Mouse (Mus musculus) layer of hippocampus, adult 2 months (tissue): ENCODE measurements around the gene Frmpd4. TPM values are rescaled to one million over a fixed set of nuclear protein-coding genes. Genes with fewer than 3 reads are reported as not detected.

Source experiments
- DNase-seq, 2 experiments: peaks; one replicate each; pipeline ENCODE4 v3.0.0; 2022; ENCODE audit warnings: low spot score in 2 of 2
- H3K27ac ChIP-seq: fragments of 200-600 bp; 2 replicates; pipeline ENCODE4 v1.8.1; 2022
- H3K4me3 ChIP-seq: fragments of 200-600 bp; 2 replicates; pipeline ENCODE4 v1.8.1; 2022; ENCODE audit warnings: mild to moderate bottlenecking
- CTCF ChIP-seq: fragments of 200-600 bp; conservative IDR thresholded peaks from 2 replicates; pipeline ENCODE4 v1.8.1; 2022; ENCODE audit warnings: antibody characterized with exemption, mild to moderate bottlenecking, moderate library complexity
- total RNA-seq, 2 experiments: library from RNA; stranded (reverse); gene quantifications; 2 replicates each; pipeline ENCODE4 v1.2.3; 2021

Gene Frmpd4
- total RNA-seq, 2 experiments from 2014 or later: 52.6 to 53.1 TPM

GRCm38 (mm10) chrX:168338212-168338611 is 238.8 kb downstream of the Frmpd4 start:
- H3K4me3 ChIP-seq: no peak overlapping the region
- DNase-seq: no peak
- H3K27ac ChIP-seq: no peak overlapping the region
- no peak for TF ChIP-seq CTCF

DNA sequence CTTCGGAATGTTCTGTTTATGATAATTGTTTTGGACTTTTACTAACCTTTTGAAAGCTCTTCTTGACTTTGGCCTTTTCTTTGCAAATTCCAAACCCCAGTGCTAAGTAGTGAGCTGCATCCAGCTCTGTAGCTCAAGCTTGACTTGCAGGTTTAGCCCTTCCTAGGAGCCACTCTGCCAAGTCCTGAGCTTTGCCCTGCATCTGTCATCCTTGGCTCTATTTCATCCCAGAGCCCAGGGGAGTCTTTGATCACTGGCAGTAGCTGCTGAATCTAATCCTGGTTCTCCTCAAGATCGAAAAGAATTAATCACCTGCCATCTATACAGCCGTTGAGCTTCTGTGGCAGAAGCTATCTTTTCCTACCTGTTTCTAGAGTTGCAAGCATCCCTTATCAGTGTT is 251.9 kb downstream of the Frmpd4 start:
- no peak for DNase-seq
- H3K27ac ChIP-seq: no peak overlapping the region
- TF ChIP-seq CTCF: no peak
- H3K4me3 ChIP-seq: no peak overlapping the region

GRCm38 (mm10) chrX:168312158-168312557 is 264.9 kb downstream of the Frmpd4 start:
- no peak for DNase-seq
- Histone ChIP-seq H3K27ac (no peak overlapping the region), H3K4me3 (no peak overlapping the region)
- no peak for TF ChIP-seq CTCF

- no peak for DNase-seq
- Histone ChIP-seq H3K27ac (no peak overlapping the region), H3K4me3 (no peak overlapping the region)
- TF ChIP-seq CTCF: peak; percentile 39
These were observed 266.9 kb downstream of the Frmpd4 start for GRCm38 (mm10) chrX:168310143-168310542.

DNA sequence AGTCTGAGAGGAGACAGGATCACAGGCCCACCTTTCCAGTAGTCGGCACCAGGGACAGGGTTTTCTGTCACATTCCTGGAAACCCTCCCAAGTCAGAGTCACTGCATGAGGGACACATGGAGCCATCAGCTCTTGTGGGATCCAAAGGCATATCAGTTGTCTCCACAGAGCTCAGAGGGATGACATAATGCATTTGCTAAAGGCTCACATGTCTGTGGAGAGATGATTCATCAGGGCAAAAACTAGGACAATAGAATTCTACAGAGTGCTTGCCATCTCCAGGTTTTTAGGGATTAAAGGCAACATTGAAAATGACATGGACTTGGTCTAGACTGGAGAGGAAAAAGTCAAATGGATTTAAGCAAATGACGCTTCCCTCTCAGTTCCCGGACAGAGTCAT is 284.5 kb downstream of the Frmpd4 start:
- no peak overlapping the region for H3K27ac ChIP-seq
- DNase-seq: no peak
- H3K4me3 ChIP-seq: no peak overlapping the region
- TF ChIP-seq CTCF: no peak

DNA sequence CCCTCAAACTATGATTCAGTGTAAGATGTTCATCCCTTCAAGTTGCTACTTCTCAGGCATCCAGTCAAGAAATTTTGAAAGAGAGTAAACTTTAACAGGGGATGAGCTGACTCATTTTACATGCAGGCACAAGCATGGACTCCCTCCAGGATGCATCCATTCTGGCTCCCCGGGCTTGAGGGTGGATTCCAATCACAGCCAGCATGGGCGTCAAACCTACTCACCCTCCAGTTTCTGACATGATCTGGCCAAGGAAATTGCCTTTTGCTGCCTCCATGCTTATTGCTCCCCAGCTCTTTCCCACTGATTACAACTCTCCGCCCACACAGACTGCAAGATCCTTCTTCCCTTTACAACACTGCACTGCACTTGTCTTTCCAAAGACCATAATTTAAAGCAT is 370.0 kb downstream of the Frmpd4 start:
- H3K4me3 ChIP-seq: no peak overlapping the region
- H3K27ac ChIP-seq: no peak overlapping the region
- no peak for DNase-seq
- TF ChIP-seq CTCF: no peak

DNA sequence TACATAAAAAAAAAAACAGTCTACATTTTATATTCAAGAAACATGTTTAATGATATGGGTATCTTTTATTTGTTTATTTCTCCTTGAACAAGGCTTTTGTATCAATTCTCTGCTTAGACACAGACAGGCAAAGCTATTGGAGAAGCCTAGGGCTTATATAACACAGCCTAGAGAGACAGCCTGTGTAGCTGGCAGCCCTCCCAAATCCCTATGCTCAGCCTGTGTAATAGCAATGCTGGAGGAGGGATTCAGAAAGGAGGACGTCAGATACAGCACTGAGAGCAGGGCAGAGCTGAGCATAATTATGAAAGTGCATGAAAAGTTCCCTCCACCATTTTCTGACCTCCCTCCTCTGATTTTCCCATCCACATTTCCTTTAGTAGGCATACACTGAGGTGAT is 385.1 kb downstream of the Frmpd4 start:
- no peak for TF ChIP-seq CTCF
- Histone ChIP-seq H3K27ac (peak overlapping the region; percentile 75), H3K4me3 (no peak overlapping the region)
- DNase-seq: peak; percentile 45 to 52

GRCm38 (mm10) chrX:168189563-168189962 is 387.5 kb downstream of the Frmpd4 start:
- DNase-seq: no peak
- H3K4me3 ChIP-seq: no peak overlapping the region
- no peak for TF ChIP-seq CTCF
- H3K27ac ChIP-seq: no peak overlapping the region

DNA sequence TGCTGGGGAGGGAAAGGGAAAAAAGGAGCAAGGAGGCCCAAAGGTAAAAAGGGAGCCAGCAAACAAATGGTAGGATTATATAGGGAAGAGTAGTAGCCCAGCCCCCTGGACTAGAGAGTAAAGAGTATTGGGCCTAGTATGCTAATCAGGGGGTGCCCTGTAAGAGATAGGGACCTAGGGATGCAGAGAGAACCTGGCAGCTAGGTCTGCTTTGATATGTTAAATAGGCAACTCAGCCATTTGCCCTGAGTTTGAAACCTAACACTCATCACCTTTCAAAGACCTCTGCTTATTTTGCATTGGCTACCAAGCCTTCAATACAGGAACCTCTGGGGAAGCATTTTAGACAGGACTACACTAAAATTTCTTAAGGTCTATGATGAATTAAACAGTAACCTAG is 414.0 kb downstream of the Frmpd4 start:
- no peak for TF ChIP-seq CTCF
- Histone ChIP-seq H3K4me3 (no peak overlapping the region), H3K27ac (no peak overlapping the region)
- no peak for DNase-seq

- H3K4me3 ChIP-seq: no peak overlapping the region
- no peak overlapping the region for H3K27ac ChIP-seq
- TF ChIP-seq CTCF: no peak
- DNase-seq: no peak
These were observed 418.2 kb downstream of the Frmpd4 start for GRCm38 (mm10) chrX:168158866-168159265.

DNA sequence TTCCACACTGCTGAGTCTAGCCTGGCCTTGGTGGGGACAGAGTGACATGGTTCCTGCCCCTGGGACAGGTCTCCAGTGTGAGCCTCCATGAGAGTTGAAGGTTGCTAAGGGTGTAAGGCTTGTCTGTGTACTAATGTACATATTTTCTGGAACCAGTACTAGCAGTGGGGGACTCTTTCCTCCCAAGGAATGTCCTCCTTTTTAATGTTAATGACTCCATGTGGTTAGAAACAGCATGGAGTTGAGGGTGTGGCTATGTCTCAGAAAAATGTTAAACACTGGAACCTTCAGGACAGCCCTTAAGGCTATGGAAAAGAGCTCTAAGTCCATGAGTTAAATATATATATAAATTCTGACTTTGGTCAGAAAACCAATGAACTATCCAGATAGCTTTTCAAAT is 436.0 kb downstream of the Frmpd4 start:
- TF ChIP-seq CTCF: no peak
- no peak overlapping the region for H3K27ac ChIP-seq
- no peak overlapping the region for H3K4me3 ChIP-seq
- DNase-seq: no peak

- peak overlapping the region; percentile 58 for H3K4me3 ChIP-seq
- TF ChIP-seq CTCF: no peak
- H3K27ac ChIP-seq: peak overlapping the region; percentile 94
- no peak for DNase-seq
These were observed 453.0 kb downstream of the Frmpd4 start for GRCm38 (mm10) chrX:168124043-168124442.

- TF ChIP-seq CTCF: no peak
- H3K4me3 ChIP-seq: peak overlapping the region; percentile 58
- DNase-seq: peak in 1 of 2 experiments; percentile 13
- peak overlapping the region; percentile 94 for H3K27ac ChIP-seq
These were observed 453.5 kb downstream of the Frmpd4 start for GRCm38 (mm10) chrX:168123589-168123965.

DNA sequence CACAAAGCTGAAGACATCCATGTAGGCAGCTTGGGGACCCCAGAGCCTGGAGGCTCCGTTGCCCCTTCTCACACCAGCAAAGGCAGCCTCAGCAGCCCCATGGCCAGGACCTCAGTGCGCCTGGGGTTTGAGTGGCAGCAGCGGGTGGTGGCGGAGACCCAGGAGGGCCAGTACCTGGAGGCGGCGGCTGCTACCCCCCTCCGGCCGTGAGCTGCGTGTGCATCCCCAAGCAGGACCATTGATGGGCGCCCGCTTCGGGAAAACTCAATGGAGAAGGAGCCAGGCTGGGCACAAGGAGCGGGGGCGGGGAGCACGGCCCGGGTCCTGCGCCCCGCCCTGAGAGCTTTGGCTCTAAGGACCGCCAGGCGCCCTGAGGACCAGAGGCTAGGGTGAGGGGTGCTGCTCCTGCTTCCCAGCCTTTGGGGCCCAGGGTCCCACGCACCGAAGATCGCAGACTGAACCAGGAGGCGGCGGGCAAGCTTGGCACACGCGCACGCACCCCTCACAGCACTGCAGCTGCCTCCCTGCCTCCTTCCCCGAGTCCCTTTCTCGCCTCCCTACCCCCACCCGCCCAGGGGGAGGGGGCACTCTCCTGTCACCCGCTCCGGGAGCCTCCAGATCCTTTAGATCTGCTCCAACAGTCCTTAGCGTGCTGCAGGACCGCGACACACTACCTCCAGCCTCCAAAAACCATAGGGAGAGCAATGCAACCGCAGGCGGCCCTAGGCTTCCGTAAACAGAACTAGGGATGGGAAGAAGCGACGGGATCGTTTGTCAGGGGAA is 454.0 kb downstream of the Frmpd4 start:
- Histone ChIP-seq H3K4me3 (peak overlapping the region; percentile 58), H3K27ac (peak overlapping the region; percentile 94)
- 0 out of 2 replicates have a peak, but pooled peaks have one; percentile 19 for TF ChIP-seq CTCF
- DNase-seq: peak; percentile 20 to 30
